Mouse (Mus musculus) urinary bladder, adult 2 months (tissue): ENCODE data around the gene Dedd. TPM values are rescaled to one million over a fixed set of nuclear protein-coding genes. Genes with fewer than 3 reads are reported as not detected.
A peak's percentile ranks its signal among the peaks of the same experiment; 100 is the strongest.

Source experiments
- DNase-seq: peaks from one replicate; pipeline ENCODE4 v3.0.0; 2022; ENCODE audit warnings: low spot score
- polyA plus RNA-seq: library from polyadenylated mRNA; depleted of rRNA; stranded (reverse); fragments of >200 nt; gene quantifications from 2 replicates; pipeline ENCODE4 v1.2.3, GENCODE M21; 2012; rRNA removed

Gene Dedd
- polyA plus RNA-seq, 1 experiment, result 50.0 TPM

- no peak for DNase-seq
These were observed 32.5 kb downstream of the Dedd start for GRCm38 (mm10) chr1:171361106-171362103.

- no peak for DNase-seq
These were observed 37.0 kb downstream of the Dedd start for GRCm38 (mm10) chr1:171365934-171366333.

GRCm38 (mm10) chr1:171369845-171370556 is 41.1 kb downstream of the Dedd start, which contains the start of gene Nectin4:
TSS of gene Nectin4 (plus strand) at chr1:171370099.
- DNase-seq, result peak; percentile 72

GRCm38 (mm10) chr1:171372880-171373279 is 43.9 kb downstream of the Dedd start:
- no peak for DNase-seq

GRCm38 (mm10) chr1:171373946-171374345 is 45.0 kb downstream of the Dedd start:
- no peak for DNase-seq

GRCm38 (mm10) chr1:171375646-171376097 is 46.7 kb downstream of the Dedd start:
- peak; percentile 68 for DNase-seq

- no peak for DNase-seq
These were observed 49.4 kb downstream of the Dedd start for GRCm38 (mm10) chr1:171378298-171378697.

GRCm38 (mm10) chr1:171379935-171380599 is 51.1 kb downstream of the Dedd start:
- DNase-seq, result no peak

- no peak for DNase-seq
These were observed 53.2 kb downstream of the Dedd start for GRCm38 (mm10) chr1:171382096-171382620.

GRCm38 (mm10) chr1:171384361-171384760 is 55.4 kb downstream of the Dedd start:
- DNase-seq, result peak; percentile 76

GRCm38 (mm10) chr1:171385171-171385570 is 56.2 kb downstream of the Dedd start:
- DNase-seq, result no peak

GRCm38 (mm10) chr1:171387099-171387498 is 58.2 kb downstream of the Dedd start:
- no peak for DNase-seq

- DNase-seq, result no peak
These were observed 59.6 kb downstream of the Dedd start, which contains the start of gene Arhgap30 for GRCm38 (mm10) chr1:171388376-171389102. TSS of gene Arhgap30 (plus strand) at chr1:171388954.

GRCm38 (mm10) chr1:171390101-171390500 is 61.2 kb downstream of the Dedd start:
- DNase-seq, result no peak

Other genes starting within 250 kb of the Dedd start
- gene Cfap126, start 215.2 kb upstream of the Dedd start, polyA plus RNA-seq, result 11.3 and 12.6 TPM in 2 replicates
- gene Sdhc, start 178.5 kb upstream of the Dedd start, polyA plus RNA-seq, result 286 and 310 TPM in 2 replicates
- 24.1 and 28.5 TPM in 2 replicates for gene Mpz, start 178.4 kb upstream of the Dedd start, polyA plus RNA-seq
- gene Pcp4l1, start 132.9 kb upstream of the Dedd start, polyA plus RNA-seq, result 317 and 416 TPM in 2 replicates
- gene Nr1i3, start 115.2 kb upstream of the Dedd start, polyA plus RNA-seq, result 0.04 TPM in 1 of 2 replicates, not detected in the other
- gene Tomm40l, start 106.6 kb upstream of the Dedd start, polyA plus RNA-seq, result 35.0 and 39.6 TPM in 2 replicates
- 1.0 and 1.8 TPM in 2 replicates for gene Apoa2, start 104.1 kb upstream of the Dedd start, polyA plus RNA-seq
- 64.8 and 72.7 TPM in 2 replicates for gene Fcer1g, start 94.8 kb upstream of the Dedd start, polyA plus RNA-seq
- gene Adamts4, start 78.7 kb upstream of the Dedd start, polyA plus RNA-seq, result 0.43 and 0.46 TPM in 2 replicates
- 110 and 141 TPM in 2 replicates for gene Ndufs2, start 77.8 kb upstream of the Dedd start, polyA plus RNA-seq
- gene B4galt3, start 58.8 kb upstream of the Dedd start, polyA plus RNA-seq, result 71.4 and 74.6 TPM in 2 replicates
- 91.3 and 136 TPM in 2 replicates for gene Ppox, start 48.0 kb upstream of the Dedd start, polyA plus RNA-seq
- gene Usp21, start 41.2 kb upstream of the Dedd start, polyA plus RNA-seq, result 44.7 and 48.4 TPM in 2 replicates
- 78.1 and 81.2 TPM in 2 replicates for gene Ufc1, start 34.1 kb upstream of the Dedd start, polyA plus RNA-seq
- gene Nit1, start 16.5 kb downstream of the Dedd start, polyA plus RNA-seq, result 63.1 and 70.2 TPM in 2 replicates
- 47.8 and 66.6 TPM in 2 replicates for gene Pfdn2, start 16.5 kb downstream of the Dedd start, polyA plus RNA-seq
- gene Klhdc9, start 31.7 kb downstream of the Dedd start, polyA plus RNA-seq, result 2.3 and 2.8 TPM in 2 replicates
- gene Nectin4, start 41.0 kb downstream of the Dedd start, polyA plus RNA-seq, result 35.1 and 39.2 TPM in 2 replicates
- 4.2 and 5.0 TPM in 2 replicates for gene Arhgap30, start 59.8 kb downstream of the Dedd start, polyA plus RNA-seq
- gene Usf1, start 82.2 kb downstream of the Dedd start, polyA plus RNA-seq, result 68.7 and 73.4 TPM in 2 replicates
- gene Tstd1, start 89.7 kb downstream of the Dedd start, polyA plus RNA-seq, result 5.4 and 8.4 TPM in 2 replicates
- gene F11r, start 108.4 kb downstream of the Dedd start, polyA plus RNA-seq, result 76.3 and 79.2 TPM in 2 replicates
- 7.9 and 8.8 TPM in 2 replicates for gene Alyref2, start 174.3 kb downstream of the Dedd start, polyA plus RNA-seq
- 0.06 TPM in 1 of 2 replicates, not detected in the other for gene Itln1, start 206.1 kb downstream of the Dedd start, polyA plus RNA-seq
- gene Cd244a, start 230.0 kb downstream of the Dedd start, polyA plus RNA-seq, result 0.73 and 0.75 TPM in 2 replicates